Mouse (Mus musculus): Measurements from ENCODE around the gene Hoxd4. TPM values are rescaled to one million over a fixed set of nuclear protein-coding genes. Genes with fewer than 3 reads are reported as not detected.

Hoxd4 gene
- polyA plus RNA-seq, 1 experiment = 2.4 TPM

- WGBS = 9% methylated on average over 56 of the region's 56 CpGs
- no peak for DNase-seq (ENCODE audit: low read depth, low spot score)
These were observed 20.4 kb upstream of the Hoxd4 start, which contains the start of gene Hoxd10 for GRCm38 (mm10) chr2:74691022-74691951. Hoxd10 (plus strand) TSS chr2:74691924.

- 10% methylated on average over 35 of the region's 35 CpGs for WGBS
- no peak for DNase-seq (ENCODE audit: low read depth, low spot score)
These were observed 19.5 kb upstream of the Hoxd4 start for GRCm38 (mm10) chr2:74691995-74692807.

- WGBS = 24% methylated on average over 20 of the region's 20 CpGs
- DNase-seq (ENCODE audit: low read depth, low spot score) = no peak
These were observed 18.8 kb upstream of the Hoxd4 start for GRCm38 (mm10) chr2:74692808-74693431.

- DNase-seq (ENCODE audit: low read depth, low spot score) = no peak
- WGBS = 41% methylated on average over 4 of the region's 4 CpGs
These were observed 18.3 kb upstream of the Hoxd4 start for GRCm38 (mm10) chr2:74693432-74693827.

- DNase-seq (ENCODE audit: low read depth, low spot score) = no peak
- WGBS = 20% methylated on average over 16 of the region's 16 CpGs
These were observed 17.7 kb upstream of the Hoxd4 start for GRCm38 (mm10) chr2:74694066-74694465.

- WGBS = 40% methylated on average over 1 of the region's 1 CpGs
- DNase-seq (ENCODE audit: low read depth, low spot score) = no peak
These were observed 16.3 kb upstream of the Hoxd4 start for GRCm38 (mm10) chr2:74695383-74695782.

GRCm38 (mm10) chr2:74695813-74696430 is 15.8 kb upstream of the Hoxd4 start:
- no peak for DNase-seq (ENCODE audit: low read depth, low spot score)
- 42% methylated on average over 7 of the region's 7 CpGs for WGBS

GRCm38 (mm10) chr2:74696442-74697335 is 15.0 kb upstream of the Hoxd4 start:
- WGBS = 29% methylated on average over 34 of the region's 34 CpGs
- no peak for DNase-seq (ENCODE audit: low read depth, low spot score)

GRCm38 (mm10) chr2:74697567-74698121 is 14.1 kb upstream of the Hoxd4 start, which contains the start of gene Hoxd9:
Hoxd9 (plus strand) TSS chr2:74697727.
- 2% methylated on average over 43 of the region's 43 CpGs for WGBS

GRCm38 (mm10) chr2:74698201-74699052 is 13.3 kb upstream of the Hoxd4 start:
- 3% methylated on average over 86 of the region's 86 CpGs for WGBS
- DNase-seq (ENCODE audit: low read depth, low spot score) = no peak

More at GRCm38 (mm10) chr2:74697567-74698121, 14.1 kb upstream of the Hoxd4 start, which contains the start of gene Hoxd9:
- DNase-seq (ENCODE audit: low read depth, low spot score) = no peak

GRCm38 (mm10) chr2:74699053-74699430 is 12.7 kb upstream of the Hoxd4 start:
- 12% methylated on average over 17 of the region's 17 CpGs for WGBS
- DNase-seq (ENCODE audit: low read depth, low spot score) = no peak

- no peak for DNase-seq (ENCODE audit: low read depth, low spot score)
- WGBS = 45% methylated on average over 23 of the region's 23 CpGs
These were observed 11.8 kb upstream of the Hoxd4 start for GRCm38 (mm10) chr2:74699664-74700545.

- 26% methylated on average over 22 of the region's 22 CpGs for WGBS
- no peak for DNase-seq (ENCODE audit: low read depth, low spot score)
These were observed 11.1 kb upstream of the Hoxd4 start for GRCm38 (mm10) chr2:74700546-74701112.

GRCm38 (mm10) chr2:74701949-74702819 is 9.5 kb upstream of the Hoxd4 start:
- DNase-seq (ENCODE audit: low read depth, low spot score) = no peak
- 18% methylated on average over 17 of the region's 17 CpGs for WGBS

GRCm38 (mm10) chr2:74702820-74703219 is 8.9 kb upstream of the Hoxd4 start:
- WGBS = 45% methylated on average over 6 of the region's 6 CpGs
- DNase-seq (ENCODE audit: low read depth, low spot score) = no peak
